ENCODE assay signal across 9 mouse cellular contexts in genomic region chr16:17561128-17561750, GRCm38 (mm10). TPM values are rescaled to one million over a fixed set of nuclear protein-coding genes. Genes with fewer than 3 reads are reported as not detected.
DNase-seq lines count a peak whose midpoint lies in the region; ATAC-seq and TF ChIP-seq lines count a peak whose summit lies in the region.
"Had no signal": no experiment of that assay in that cellular context is flagged by ENCODE, and none has a peak within 500 bp of the region (broad histone marks: within the 10 kb centered on the region; RNA-seq: fewer than 3 reads in every experiment).

Lrrc74b (minus strand) TSS chr16:17561247.

- H3K27me3 ChIP-seq in ES-Bruce4 (ENCODE audit: control insufficient read depth, insufficient read depth, low read length, poor library complexity, severe bottlenecking) (no peaks in the 10 kb centered on the region), myocyte (ENCODE audit: control insufficient read depth, insufficient read depth, insufficient read length) (no peaks in the 10 kb centered on the region)
- H3K27me3 ChIP-seq in hindbrain, embryonic 13.5 days, result peaks cover 28% of the 10 kb centered on the region

- H3K9me3 ChIP-seq in ES-Bruce4 (replicated peaks; ENCODE audit: control insufficient read depth, insufficient read depth, low read length, poor library complexity, severe bottlenecking), result no peaks in the 10 kb centered on the region
- H3K9me3 ChIP-seq in hindbrain, embryonic 13.5 days, result no peaks in the 10 kb centered on the region

- no peak for TF ChIP-seq EP300 in ES-Bruce4 (IDR thresholded peaks at IDR 0.05; ENCODE audit: insufficient read depth, low read depth, low read length)

- peak; percentile 85 for DNase-seq in adrenal gland, postnatal 14 days
- DNase-seq in gastrocnemius, adult 2 months, result peak; percentile 91
- peak; percentile 47 for DNase-seq in liver
- no peak for DNase-seq in spleen, postnatal 10 days (ENCODE audit: low spot score in 2 of 2)

- TF ChIP-seq CTCF in ES-Bruce4 (IDR thresholded peaks at IDR 0.05; ENCODE audit: low read depth, low read length), result no peak
- TF ChIP-seq CTCF in gastrocnemius, adult 2 months (IDR thresholded peaks at IDR 0.05), result no peak

- no peak within 1 kb of the TSS for H3ac ChIP-seq in myocyte (ENCODE audit: control insufficient read depth, insufficient read length)

- peak within 1 kb of the TSS; percentile 66 for H3K4me3 ChIP-seq in ES-Bruce4 (ENCODE audit: low read depth, low read length)
- peak within 1 kb of the TSS; percentile 79 for H3K4me3 ChIP-seq in gastrocnemius, adult 2 months
- peak within 1 kb of the TSS; percentile 20 for H3K4me3 ChIP-seq in hindbrain, embryonic 13.5 days
- peak within 1 kb of the TSS; percentile 22 for H3K4me3 ChIP-seq in myocyte

- H3K27ac ChIP-seq in ES-Bruce4 (ENCODE audit: insufficient read depth, low read length), result no peak within 1 kb of the TSS
- H3K27ac ChIP-seq in gastrocnemius, adult 2 months, result peak within 1 kb of the TSS; percentile 87
- H3K27ac ChIP-seq in hindbrain, embryonic 13.5 days, result peak within 1 kb of the TSS; percentile 45

- H3K9ac ChIP-seq in ES-Bruce4 (ENCODE audit: low read depth, poor library complexity, severe bottlenecking), result no peak within 1 kb of the TSS
- H3K9ac ChIP-seq in hindbrain, embryonic 13.5 days, result peak within 1 kb of the TSS; percentile 47; the same call in 1 of the 2 replicates

- no peaks in the 10 kb centered on the region for H3K79me2 ChIP-seq in myocyte (ENCODE audit: control insufficient read depth, insufficient read depth)

- H3K4me1 ChIP-seq in ES-Bruce4 (ENCODE audit: control insufficient read depth, insufficient read depth, low read length), result no peaks in the 10 kb centered on the region
- peaks cover 33% of the 10 kb centered on the region for H3K4me1 ChIP-seq in hindbrain, embryonic 13.5 days (replicated peaks)

- intact Hi-C loops in gastrocnemius, adult 2 months (cut with DNase I), result no loop called here

- WGBS in hindbrain, embryonic 13.5 days, result 1% methylated on average over 22 of the region's 22 CpGs

- TF ChIP-seq POLR2A in ES-Bruce4 (IDR thresholded peaks at IDR 0.05; ENCODE audit: insufficient read depth, low read length) (no peak), myocyte (IDR thresholded peaks at IDR 0.05; ENCODE audit: insufficient read length, low read depth) (peak; percentile 36)

- peak within 1 kb of the TSS; percentile 39 for H3K4me2 ChIP-seq in hindbrain, embryonic 13.5 days
- H3K4me2 ChIP-seq in myocyte (ENCODE audit: low read depth), result peak within 1 kb of the TSS; percentile 100

- no peaks in the 10 kb centered on the region for H3K36me3 ChIP-seq in ES-Bruce4 (ENCODE audit: control insufficient read depth, insufficient read depth, low read length, poor library complexity, severe bottlenecking)
- no peaks in the 10 kb centered on the region for H3K36me3 ChIP-seq in hindbrain, embryonic 13.5 days
- no peaks in the 10 kb centered on the region for H3K36me3 ChIP-seq in myocyte (ENCODE audit: control insufficient read depth, insufficient read depth)

- ATAC-seq in hindbrain, embryonic 13.5 days (ENCODE audit: low FRiP score), result peak; percentile 71
- ATAC-seq in monocyte, adult 5-6 weeks (replicated peaks; ENCODE audit: insufficient number of reproducible peaks, low FRiP score, low TSS enrichment, poor library complexity, severe bottlenecking), result no peak

TF ChIP-seq in myocyte, 11 proteins besides CTCF, POLR2A, EP300 and RAD21:
- TF ChIP-seq MYOG (IDR thresholded peaks at IDR 0.05; ENCODE audit: control insufficient read depth in 1 of 3, insufficient read depth in 1 of 3, insufficient read length in 2 of 3, low read depth in 2 of 3), result peak in 1 of 3 experiments; percentile 70
- peak in 2 of 3 experiments; percentile 64 to 76 for TF ChIP-seq MYOD1 (IDR thresholded peaks at IDR 0.05; ENCODE audit: control insufficient read depth in 1 of 3, insufficient read length in 2 of 3, low read depth in 2 of 3)
- TF ChIP-seq POLR2AphosphoS2 (IDR thresholded peaks at IDR 0.05; ENCODE audit: insufficient read length, low read depth), result no peak

RNA-seq across cellular contexts. Expression of gene Lrrc74b, which starts in this region (rescaled TPM):
- polyA plus RNA-seq in ES-Bruce4 (2011; ENCODE audit: insufficient read depth, insufficient read length, low read depth, missing spikeins) (1.6 and 1.8 TPM in 2 replicates), myocyte (2012; fragmentation: generic; extraction: Trizol) (0.08 TPM)
- 0.15 and 0.37 TPM in 2 replicates for total RNA-seq in adrenal gland, postnatal 14 days (2021)
- 1 to 10 TPM; 1.6 to 1.8 TPM for total RNA-seq in gastrocnemius, adult 2 months (2021)
- polyA plus RNA-seq in hindbrain, embryonic 13.5 days (2015; fragmentation: Nextera tagmentation; extraction: Ambion mirVana), result 0.75 and 1.3 TPM in 2 replicates
- 0.75 TPM in 1 of 3 replicates, not detected in the others for total RNA-seq in monocyte, adult 5-6 weeks (2017)
- polyA plus RNA-seq: spleen, adult 2 months had no signal

Comparison
In these comparisons a context has a peak if more than half of its experiments do, and no peak if none do; other contexts are left out.
1. Peak in DNase-seq in adrenal gland, postnatal 14 days; RNA of the gene not detected or under 1 TPM.
2. H3K4me3 ChIP-seq: peak in every context shown above with its lines; median percentile 79 in gastrocnemius, adult 2 months; 66 in ES-Bruce4; 22 in myocyte; 20 in hindbrain, embryonic 13.5 days.
3. DNase-seq: peak in gastrocnemius, adult 2 months (single experiment) and liver (single experiment); none in spleen, postnatal 10 days (0 of 2).